Mouse (Mus musculus) myocyte (in vitro differentiated cells): ENCODE data around the gene Tnrc6c.

Experiments used
- MAX ChIP-seq: IDR thresholded peaks from one replicate; pipeline ENCODE4 v1.6.1; 2011; ENCODE audit warnings: low read depth, mild to moderate bottlenecking, control low read depth
- MYOG ChIP-seq, 3 experiments: IDR thresholded peaks; one replicate each; pipeline ENCODE4 v1.6.1; 2011; ENCODE audit warnings: control low read depth in 2 of 3, low read depth in 2 of 3, mild to moderate bottlenecking in 2 of 3; ENCODE audit not compliant: insufficient read length in 2 of 3, control insufficient read depth in 1 of 3, insufficient read depth in 1 of 3
- POLR2A ChIP-seq: IDR thresholded peaks from one replicate; pipeline ENCODE4 v1.6.1; 2011; ENCODE audit warnings: low read depth, mild to moderate bottlenecking, control low read depth, moderate library complexity; ENCODE audit not compliant: insufficient read length
- USF1 ChIP-seq: IDR thresholded peaks from one replicate; pipeline ENCODE4 v1.6.1; 2011; ENCODE audit warnings: low read depth, mild to moderate bottlenecking, control low read depth, moderate library complexity

DNA sequence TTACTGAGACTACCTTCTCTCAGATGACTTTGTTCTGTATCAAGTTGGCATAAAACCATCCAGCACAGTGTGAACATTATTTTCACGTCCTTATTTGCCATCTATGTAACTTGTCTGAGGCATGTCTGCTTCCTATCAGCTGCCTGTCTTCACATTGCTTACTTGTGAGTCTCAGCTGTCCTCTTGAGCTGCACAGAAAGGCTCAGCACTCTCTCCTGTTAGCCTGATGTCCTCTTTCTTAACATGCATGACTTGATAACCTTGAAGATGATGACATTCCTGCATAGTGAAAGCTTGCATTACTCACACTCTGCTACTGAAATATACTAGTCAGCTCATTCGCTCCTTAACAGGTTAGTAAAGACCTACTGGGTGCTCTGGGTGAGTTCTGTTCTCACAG, 53.1 kb downstream of the Tnrc6c start:
- TF ChIP-seq POLR2A (no peak), USF1 (no peak), MYOG (IDR thresholded peaks at IDR 0.05; ENCODE audit: control insufficient read depth in 1 of 3, insufficient read depth in 1 of 3, insufficient read length in 2 of 3, low read depth in 2 of 3) (peak in 1 of 3 experiments; percentile 58), MAX (no peak)
